Mouse (Mus musculus) hematopoietic stem cell, adult 5-6 weeks (primary cell): ENCODE data around the gene Itgb2l. TPM values are rescaled to one million over a fixed set of nuclear protein-coding genes. Genes with fewer than 3 reads are reported as not detected.

Source experiments
- ATAC-seq, 2 experiments: fragments of 125-278 bp in 1 of 2; replicated peaks in 1 of 2; 2 replicates each; pipeline ENCODE4 v1.8.0; 2016 to 2017; ENCODE audit warnings: inconsistent platforms in 2 of 2, mild to moderate bottlenecking in 2 of 2, moderate number of reproducible peaks in 2 of 2, low read depth in 1 of 2, moderate TSS enrichment in 1 of 2; ENCODE audit not compliant: low FRiP score in 2 of 2, poor library complexity in 2 of 2, severe bottlenecking in 2 of 2, insufficient read depth in 1 of 2, low TSS enrichment in 1 of 2
- total RNA-seq: library from RNA; stranded (forward); fragments of 172-1452, 232-1000 nt; gene quantifications from 2 replicates; pipeline ENCODE4 v1.2.3, GENCODE M21; 2017

The Itgb2l gene
- total RNA-seq, 1 experiment from 2014 or later, result 8.3 TPM

DNA sequence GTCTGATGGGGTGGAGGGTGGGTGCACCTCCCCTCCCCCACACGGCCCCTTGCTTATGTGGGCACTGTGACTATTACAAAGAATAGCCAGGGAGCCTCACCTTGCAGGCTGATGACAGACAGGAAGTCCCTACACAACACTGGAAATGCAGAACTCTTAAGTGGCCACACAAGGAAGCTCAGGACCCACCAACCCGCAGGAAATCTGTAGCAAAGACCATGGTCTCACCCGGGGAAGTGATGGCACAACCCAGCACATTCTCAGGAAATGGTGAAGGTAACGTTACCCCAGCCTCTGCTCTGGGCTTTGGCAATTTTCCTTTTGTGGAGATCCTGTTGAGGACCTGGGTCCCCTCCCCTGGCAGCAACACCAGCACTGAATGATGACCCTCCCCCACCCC, 3.7 kb downstream of the Itgb2l start:
- ATAC-seq, result peak; percentile 58 to 79

GRCm38 (mm10) chr16:96438946-96439345, 4.5 kb downstream of the Itgb2l start:
- no peak for ATAC-seq

DNA sequence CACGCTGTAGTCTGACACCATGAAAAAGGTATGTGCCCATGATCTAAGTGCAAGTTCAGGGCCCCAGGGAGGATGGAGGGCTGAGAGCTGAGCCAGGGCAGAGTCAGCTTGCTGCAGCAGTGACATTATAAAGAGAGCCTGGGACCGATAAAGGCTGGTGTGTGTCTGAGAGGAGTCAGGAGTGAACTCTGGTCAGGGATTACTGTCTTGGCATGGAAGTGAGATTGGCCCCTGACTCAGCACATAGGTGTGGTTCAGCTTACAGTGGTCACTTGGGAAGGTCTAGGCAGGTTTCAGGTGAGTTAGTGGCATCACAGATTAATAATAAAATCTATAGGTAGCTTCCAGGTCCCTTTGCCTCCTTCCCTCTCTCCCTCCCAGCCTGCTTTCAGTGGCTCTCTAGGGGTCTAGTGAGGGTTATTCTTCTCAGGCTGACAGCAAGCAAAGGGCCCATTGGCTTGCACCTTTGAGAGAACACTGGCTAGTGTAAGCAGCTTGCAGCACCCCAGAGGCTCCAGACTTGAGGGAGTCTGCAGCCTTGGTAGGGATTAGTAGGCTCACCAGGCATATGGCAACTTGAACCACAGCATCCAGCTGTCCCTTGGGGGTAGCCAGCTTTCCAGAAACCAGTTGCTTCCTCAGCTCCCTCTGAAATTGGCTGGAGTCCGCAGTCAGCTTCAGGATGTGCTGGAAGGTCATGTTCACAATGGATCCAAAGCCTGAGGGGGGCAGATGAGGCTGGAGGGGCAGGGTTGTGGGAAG, 9.2 kb downstream of the Itgb2l start:
- no peak for ATAC-seq

GRCm38 (mm10) chr16:96433266-96433665, 10.2 kb downstream of the Itgb2l start:
- ATAC-seq, result no peak

- no peak for ATAC-seq
Observed at GRCm38 (mm10) chr16:96429046-96429445, 14.4 kb downstream of the Itgb2l start.

- no peak for ATAC-seq
Observed at GRCm38 (mm10) chr16:96426671-96427070, 16.7 kb downstream of the Itgb2l start.

DNA sequence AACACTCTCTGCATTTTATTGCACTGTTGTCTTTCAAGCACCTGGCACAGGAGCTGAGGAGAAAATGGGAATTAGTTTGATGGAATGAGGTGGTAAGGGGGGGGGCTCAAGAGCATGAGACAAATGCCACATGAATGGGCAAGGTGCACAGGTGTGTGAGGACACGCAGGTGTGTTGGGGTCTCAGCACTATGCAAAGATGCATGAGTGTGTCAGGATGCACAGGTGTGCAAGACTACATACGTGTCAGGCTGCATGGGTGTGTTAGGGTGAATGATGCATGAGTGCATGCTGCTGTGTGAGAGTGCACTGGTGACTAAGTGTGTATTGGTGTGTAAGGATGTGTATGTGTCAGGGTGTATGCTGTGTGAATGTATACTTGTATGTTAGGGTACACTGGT, 18.4 kb downstream of the Itgb2l start:
- no peak for ATAC-seq

- no peak for ATAC-seq
Observed at GRCm38 (mm10) chr16:96408064-96408465, 35.4 kb downstream of the Itgb2l start.

GRCm38 (mm10) chr16:96406312-96406711, 37.1 kb downstream of the Itgb2l start:
- no peak for ATAC-seq

- no peak for ATAC-seq
Observed at GRCm38 (mm10) chr16:96402294-96402693, 41.1 kb downstream of the Itgb2l start.

DNA sequence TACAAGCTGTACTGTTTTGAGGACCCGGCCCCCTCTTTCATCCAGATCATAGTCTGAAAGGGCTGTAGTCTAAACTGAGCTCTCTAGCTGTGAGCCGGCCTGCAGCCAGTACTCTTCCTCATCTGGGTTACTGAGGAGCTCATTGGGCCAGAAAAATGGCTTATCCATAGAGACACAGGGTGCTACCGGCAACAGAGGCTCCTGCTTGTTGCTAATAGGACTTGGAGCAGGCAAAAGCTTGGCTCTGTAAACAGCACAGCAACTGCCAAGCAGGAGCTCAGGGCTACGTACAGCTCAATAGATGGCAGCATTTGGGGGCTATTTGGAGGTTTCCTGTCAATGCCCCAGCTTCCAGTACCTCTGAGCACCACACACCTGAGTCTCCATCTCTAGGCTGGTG, 43.4 kb downstream of the Itgb2l start:
- ATAC-seq, result no peak

DNA sequence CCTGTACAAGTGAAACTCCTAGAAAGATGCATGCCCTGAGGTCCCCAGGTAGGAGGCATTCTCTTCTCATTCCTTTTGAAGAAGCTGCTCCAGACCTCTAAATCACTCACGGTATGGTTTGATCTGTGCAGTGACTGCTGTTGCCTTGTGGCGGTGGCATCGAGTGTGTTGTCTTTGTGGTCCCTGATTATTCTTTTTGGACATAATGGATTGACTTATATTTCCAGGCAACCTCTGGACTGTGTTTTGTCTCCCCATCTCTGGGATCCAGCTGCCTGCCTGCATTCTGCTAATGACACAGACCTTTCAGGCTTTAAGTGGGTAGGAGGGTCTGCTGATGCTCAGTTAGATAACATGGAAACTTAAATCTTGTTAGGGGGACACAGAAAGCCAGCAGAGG, 44.6 kb downstream of the Itgb2l start:
- no peak for ATAC-seq

- no peak for ATAC-seq
Observed at GRCm38 (mm10) chr16:96396013-96396650, 47.3 kb downstream of the Itgb2l start.

DNA sequence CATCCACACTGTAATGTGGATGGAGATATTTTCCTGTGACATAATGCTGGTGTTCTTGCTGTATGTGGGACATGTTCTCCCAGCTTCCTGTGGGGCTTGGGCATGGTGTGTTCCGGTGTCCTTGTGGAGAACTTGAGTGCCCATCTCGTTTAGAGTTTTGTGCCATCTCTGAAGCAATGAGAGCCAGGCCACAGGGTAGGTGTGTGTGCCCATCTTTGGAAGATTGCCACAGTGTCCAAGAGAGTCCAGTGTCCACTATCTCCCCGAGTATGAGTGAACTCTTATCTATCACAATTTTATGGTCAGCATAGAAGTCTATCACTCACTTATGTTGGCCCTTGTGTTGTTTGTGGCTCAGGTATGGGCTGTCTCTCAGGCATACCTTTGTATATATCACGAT, 47.9 kb downstream of the Itgb2l start:
- ATAC-seq, result no peak

- ATAC-seq, result no peak
Observed at GRCm38 (mm10) chr16:96391070-96391469, 52.3 kb downstream of the Itgb2l start.

DNA sequence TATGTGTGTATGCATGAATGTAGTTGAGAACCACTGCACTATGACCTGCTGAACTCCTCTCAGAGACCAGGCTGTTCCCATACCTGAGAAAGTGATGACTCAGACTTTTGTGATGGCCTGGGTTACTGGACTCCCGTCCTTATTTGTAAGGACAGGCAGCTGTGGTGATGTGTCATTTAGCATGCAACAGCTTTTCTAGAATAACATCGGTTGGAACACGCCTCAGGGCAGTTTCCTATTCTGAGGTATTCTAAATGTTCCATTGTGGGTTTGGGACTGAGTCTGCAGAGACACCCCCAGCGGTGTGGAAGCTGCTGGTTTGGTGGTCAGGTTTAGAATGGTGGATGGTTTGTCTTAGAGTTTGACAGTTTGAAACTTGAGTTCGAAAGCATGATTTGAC, 54.9 kb downstream of the Itgb2l start:
- no peak for ATAC-seq

- ATAC-seq, result no peak
Observed at GRCm38 (mm10) chr16:96387685-96388371, 55.6 kb downstream of the Itgb2l start.

- ATAC-seq, result no peak
Observed at GRCm38 (mm10) chr16:96384741-96385140, 58.7 kb downstream of the Itgb2l start.
